Mouse (Mus musculus) heart, postnatal 0 days (tissue): ENCODE measurements around the gene Vcan.

ENCODE experiments used
- CTCF ChIP-seq: IDR thresholded peaks from 2 replicates; pipeline ENCODE4 v1.5.1; 2016; ENCODE audit warnings: antibody characterized with exemption, control low read depth, low read depth
- EP300 ChIP-seq: IDR thresholded peaks from 2 replicates; pipeline ENCODE4 v1.6.1; 2016; ENCODE audit warnings: antibody characterized with exemption, low read depth

DNA sequence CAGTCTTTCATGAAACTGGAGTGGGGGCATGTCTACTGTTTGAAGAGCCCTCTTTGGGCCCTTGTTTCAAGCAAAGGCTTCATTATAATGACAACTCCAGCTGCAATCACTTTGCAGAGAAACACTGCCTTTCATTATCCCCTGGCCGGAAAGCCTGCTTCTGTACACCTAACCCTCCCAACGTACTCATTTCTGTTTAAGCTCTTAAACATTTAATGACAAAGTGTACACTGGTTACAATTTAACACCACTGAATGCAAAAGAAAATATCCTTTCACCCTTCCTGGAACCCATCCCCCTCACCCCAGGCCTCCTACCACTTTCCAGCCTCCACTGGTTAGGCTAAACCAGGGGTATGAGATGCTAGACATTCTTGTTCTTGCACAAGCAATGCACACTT is 15.8 kb downstream of the Vcan start:
- TF ChIP-seq CTCF (no peak), EP300 (no peak)
